Mouse (Mus musculus): ENCODE results near the gene Rbbp4. TPM values are rescaled to one million over a fixed set of nuclear protein-coding genes. Genes with fewer than 3 reads are reported as not detected.

Gene Rbbp4
- polyA plus RNA-seq, 2 experiments from 2014 or later, result 309 to 413 TPM

DNA sequence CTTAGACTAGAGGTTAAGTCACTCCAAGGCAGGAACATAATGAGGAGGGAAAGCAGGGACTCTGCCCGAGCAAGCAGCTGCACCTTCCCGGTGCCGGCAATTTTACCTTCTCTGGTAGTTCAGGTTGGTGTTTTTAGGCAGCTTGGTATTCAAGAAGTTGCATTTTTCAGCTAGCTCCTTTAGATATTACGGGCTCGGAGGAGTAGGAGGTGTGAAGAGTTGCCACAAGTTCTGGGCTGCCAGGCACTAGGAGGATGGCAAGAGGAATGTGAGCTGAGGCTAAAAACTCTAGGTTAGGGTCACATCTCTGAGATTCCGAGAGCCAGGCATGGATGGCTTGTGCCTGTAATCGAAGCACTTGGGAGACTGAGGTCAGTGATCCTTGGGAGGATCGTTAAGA, 45.5 kb downstream of the Rbbp4 start:
- no peak for ATAC-seq

DNA sequence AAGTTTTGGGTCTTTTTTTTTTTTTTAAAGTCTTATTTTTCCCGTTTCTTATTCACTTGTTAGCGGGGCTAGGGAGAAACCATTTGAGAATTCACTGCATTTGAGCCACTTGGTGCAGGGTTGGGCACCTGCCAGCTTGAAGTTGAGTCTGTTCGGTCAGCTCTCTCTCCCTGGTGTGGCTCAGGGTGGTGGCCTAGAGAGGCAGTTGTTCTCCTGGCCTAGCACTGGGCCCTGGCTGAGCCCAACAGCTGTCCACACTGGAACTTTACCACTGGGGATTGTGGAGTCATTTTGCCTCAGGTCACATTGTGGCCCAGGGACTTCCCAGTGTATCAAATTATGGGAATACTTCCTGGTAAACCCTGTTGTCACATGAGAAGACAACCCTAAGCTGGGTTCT, 47.1 kb downstream of the Rbbp4 start:
- ATAC-seq, result no peak

DNA sequence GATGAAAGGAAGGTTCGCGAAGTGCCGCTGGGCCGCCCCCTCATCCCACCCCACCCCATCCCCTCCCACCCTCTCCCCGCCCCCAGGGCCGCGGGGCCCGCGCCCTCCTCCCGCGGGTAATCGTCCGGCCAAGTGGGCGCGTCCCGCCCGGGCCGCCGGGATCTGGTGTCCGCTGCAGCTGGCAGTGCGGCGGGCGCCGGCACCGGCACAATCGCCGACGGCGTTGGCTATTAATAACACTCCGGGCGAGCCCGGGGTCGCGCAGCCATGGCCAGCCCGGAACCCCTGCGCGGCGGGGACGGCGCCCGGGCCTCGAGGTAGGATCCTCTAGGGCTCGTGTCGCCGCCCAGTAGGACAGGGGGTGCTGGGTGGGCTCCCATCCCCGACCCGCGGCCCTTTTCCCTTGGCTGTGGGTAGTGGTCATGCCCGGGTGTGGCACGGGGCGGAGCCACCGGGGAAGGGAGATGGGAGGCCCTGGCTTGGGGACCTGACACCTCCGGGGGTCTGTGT, 47.6 kb downstream of the Rbbp4 start, which contains the start of gene Sync:
Gene Sync (plus strand): TSS at position 146 of the 510 bp plus-strand sequence.
- ATAC-seq, result no peak

DNA sequence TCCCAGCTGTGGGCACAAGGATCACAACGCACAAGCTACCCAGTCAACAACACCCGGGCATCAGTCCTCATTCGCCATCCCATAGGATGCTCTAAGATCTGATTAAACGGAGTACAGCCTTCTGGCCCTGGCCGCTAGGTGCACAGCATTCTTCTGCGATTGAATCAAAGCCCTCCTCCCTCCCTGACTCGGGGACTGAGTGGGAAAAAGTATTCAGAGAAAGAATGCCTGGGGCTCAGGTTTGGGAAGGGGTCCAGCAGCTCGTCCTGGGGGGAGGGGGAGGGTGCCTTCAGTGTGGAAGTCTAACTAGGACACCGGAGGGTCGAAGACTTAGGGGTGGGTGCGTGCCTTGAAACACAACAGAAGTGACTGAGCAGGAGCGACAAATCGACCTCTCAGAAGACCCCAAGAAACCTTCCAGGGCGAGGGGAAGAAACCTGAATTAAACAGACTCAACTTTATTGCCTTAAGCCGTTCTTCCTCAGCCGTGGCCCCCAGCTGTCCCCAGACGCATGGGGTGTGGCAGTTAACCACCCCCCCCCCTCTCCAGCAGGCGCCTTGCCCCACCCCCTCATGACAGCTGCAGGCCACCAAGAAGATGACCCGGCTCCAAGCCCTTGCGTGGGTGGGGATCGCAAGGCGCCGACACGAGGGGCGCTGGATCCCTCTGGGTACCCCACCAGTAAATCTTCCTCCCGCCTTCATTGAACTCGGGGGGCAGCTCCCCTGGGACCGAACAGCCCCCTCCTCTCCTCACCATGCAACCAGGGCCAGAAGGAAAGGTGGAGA, 48.3 kb downstream of the Rbbp4 start:
- ATAC-seq, result no peak

DNA sequence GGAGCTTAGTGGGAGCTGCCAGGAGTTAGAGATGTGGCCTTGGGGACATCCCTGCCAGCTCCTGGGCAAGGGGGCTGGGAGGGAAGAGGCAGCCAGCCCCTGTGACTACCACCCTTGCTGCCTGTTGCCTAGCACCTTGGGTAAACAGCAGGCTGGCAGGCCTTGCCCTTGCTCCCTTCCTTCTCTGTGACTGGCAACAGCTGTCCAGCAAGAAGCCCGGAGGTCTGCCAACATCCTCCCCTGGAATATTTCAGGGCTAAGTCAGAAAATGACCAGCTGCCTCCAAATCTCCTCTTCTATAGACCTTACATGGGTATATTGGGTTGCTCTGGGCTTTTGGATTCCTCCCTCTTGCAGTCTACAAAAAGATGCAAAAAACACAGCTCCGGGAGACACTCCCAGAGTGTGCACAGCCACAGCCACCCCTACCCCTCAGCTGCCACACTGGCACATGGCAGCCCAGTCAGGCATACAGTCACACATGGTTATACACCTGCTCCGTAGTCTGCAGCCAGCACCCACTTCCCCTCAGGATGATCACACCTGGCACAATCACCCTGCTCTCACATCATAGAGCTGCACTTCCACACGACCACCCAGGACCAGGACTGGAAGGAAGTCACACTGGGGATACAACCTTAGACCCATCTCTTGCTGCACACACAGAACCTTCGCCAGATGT, 49.0 kb downstream of the Rbbp4 start:
- no peak for ATAC-seq

DNA sequence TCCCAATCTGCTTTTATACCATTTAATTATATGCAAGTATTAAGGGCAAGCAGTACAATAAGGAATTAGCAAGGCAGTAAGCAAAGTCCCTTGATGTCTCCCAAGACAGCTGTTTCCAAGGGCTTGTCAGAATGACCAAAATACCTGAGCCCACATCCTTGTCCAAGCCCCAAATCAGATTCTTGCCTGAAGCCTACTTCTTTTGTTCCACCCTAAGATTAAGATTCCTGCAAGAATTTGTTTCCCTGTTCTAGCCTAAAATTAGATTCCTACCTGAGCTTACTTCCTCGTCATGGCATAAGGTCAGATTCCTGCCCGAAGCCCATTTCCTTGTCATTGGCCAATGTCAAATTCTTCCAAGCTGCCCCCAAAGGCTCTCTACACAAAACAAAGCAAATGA, 50.5 kb downstream of the Rbbp4 start:
- no peak for ATAC-seq

DNA sequence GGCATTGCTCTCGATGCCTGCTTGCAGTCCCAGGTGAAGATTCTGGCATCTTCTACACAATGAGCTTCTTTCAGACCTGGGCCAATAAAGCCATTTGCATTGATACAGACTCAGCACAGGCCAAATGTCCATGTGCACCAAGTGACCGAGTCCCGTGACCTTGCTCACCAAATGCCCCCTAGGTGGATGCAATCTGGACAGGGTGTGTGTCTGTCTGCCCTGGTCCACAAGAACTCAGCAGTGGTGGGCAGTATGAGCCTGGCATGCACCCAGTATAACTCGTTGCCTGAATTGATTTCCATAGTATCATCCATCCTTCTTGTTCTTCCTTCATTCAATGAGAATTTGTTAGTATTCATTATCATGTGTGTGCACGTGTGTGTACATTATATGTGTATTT, 51.9 kb downstream of the Rbbp4 start:
- no peak for ATAC-seq

DNA sequence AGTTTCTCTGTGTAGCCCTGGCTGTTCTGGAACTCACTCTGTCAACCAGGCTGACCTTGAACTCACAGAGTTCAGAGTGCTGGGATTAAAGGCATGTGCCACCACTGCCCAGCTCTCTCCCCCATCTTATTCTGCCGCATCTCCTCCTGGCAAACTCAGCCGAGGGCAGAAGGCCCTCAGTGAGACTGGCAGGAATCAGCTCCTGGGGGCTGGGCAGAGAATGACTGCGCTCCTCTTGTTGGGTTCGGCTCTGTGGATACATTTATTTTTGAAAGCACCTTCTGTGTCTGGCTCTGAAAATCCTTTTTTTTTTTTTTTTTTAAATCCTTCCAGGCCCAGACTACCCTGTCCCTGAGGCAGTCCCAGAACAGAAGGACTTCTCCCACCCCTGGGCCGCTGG, 52.4 kb downstream of the Rbbp4 start:
- no peak for ATAC-seq

DNA sequence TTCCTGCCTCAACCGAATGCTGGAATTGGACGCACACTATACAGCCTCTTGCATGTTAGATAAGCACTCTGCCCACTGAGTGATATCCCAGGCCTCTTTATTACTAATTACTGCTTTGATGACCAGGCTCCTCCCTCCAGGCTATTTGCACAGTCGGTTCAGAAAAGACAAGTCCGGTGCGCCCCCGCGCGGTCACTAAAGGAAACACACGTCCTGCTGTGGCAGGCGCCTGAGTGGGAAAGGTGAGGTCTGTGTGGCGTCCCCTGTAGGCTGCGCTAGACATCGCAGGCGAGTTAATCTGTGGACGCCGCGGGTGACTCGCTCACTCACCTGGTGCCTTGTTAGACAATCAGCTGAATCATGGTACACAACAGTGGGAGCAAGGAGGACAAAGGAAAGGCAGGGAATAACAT, 58.7 kb downstream of the Rbbp4 start:
- ATAC-seq, result peak; percentile 70

DNA sequence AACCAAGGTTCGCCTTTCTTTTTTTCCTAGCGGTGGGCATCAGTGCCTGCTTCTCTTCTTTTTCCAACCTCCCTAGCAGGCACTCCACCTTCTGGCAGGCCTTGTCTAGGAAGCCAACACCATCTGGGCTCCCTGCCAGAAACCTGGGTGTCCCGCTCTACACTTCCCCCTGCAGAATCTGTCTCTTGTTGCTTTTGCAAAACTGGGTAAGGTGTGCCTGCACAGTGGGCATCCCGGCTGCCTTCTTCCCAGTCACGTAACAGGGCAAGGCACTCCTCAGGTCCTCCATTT, 62.5 kb downstream of the Rbbp4 start:
- ATAC-seq, result no peak

DNA sequence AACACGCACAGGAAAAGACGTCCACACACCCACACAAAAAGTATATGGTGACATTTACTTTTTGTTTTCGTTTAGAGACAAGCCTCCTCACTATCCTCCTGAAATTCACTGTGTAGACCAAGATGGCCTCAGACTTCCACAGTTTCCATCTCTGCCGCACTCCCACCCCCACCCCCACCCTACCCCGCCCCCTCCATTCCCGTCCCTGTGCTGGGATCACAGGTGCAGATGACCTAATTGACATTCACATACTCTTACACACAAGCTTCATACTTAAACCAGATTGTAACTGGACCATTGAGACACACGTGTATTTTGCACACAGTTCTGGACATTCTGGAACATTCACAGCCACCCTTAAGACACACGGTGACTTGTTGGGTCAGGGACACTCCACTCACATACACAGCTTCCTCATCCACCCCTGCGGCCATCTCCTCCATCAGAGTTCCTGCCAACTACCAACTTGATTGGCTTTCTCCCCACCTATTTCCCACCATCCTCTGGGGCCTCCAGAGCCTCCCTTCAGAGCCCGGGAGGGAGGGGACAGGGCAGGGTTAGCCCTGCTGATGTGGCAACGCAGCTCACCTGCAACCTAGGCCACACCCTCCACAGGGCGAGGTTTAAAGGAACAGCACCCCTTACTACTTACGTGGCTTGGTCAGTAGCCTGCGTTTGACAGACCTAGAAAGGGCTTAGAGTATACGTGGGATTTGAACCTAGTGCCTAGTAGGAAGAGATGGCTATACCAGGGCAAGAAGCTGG, 63.0 kb downstream of the Rbbp4 start:
- ATAC-seq, result peak; percentile 67

DNA sequence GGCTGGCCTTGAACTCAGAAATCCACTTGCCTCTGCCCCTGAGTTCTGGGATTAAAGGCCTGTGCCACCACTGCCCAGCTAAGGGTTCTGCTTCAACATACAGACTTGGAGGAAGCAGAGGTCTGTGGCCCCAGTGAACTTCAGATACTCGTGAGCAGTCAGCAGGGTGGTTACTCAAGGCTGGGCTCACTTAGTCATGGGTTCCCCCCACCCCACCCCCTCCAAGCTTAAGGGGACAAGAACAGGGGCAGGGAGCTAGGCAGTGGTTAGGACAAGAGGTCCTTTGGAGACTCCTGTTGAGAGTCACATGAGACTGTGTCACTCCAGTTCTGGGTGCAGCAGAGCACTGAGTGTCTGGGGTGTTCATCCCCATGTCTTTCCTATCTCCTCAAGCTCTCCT, 66.5 kb downstream of the Rbbp4 start:
- no peak for ATAC-seq

DNA sequence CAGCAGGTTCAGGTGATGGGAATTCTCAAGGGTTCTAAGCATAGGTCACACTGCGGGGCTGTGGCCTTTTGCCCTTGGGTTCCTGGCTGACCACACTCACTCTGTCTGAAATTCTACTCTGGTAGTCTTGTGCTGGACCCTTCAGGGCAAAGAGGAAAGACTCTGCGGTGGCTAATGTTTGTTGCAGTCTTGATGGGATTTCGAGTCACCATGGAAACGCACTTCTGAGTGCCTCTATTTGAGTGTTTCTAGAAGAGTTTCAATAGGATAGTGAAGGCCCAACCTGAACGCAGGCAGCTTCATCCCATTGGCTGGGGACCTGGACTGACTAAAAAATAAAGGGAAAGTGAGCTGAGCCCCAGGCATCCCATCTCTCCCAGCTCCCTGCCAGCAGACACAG, 68.3 kb downstream of the Rbbp4 start:
- ATAC-seq, result no peak

DNA sequence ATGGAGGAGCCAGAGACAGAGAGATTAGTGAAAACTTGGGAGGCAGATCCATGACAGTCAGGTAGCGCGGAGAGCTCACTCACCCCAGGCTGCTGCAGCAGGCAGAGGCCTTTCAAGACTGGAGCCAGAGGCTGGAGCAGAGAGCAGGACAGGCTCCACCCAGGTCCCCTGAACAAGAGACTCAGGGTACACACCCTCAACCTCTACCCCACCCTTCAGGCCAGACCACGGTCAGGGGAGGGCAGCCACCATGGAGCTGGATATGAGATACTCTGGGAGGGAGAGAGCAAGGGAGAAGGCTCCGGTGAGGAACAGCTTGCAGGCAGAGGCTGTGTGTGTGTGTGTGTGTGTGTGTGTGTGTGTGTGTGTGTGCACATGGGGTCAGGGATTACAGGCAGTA, 69.0 kb downstream of the Rbbp4 start:
- no peak for ATAC-seq

DNA sequence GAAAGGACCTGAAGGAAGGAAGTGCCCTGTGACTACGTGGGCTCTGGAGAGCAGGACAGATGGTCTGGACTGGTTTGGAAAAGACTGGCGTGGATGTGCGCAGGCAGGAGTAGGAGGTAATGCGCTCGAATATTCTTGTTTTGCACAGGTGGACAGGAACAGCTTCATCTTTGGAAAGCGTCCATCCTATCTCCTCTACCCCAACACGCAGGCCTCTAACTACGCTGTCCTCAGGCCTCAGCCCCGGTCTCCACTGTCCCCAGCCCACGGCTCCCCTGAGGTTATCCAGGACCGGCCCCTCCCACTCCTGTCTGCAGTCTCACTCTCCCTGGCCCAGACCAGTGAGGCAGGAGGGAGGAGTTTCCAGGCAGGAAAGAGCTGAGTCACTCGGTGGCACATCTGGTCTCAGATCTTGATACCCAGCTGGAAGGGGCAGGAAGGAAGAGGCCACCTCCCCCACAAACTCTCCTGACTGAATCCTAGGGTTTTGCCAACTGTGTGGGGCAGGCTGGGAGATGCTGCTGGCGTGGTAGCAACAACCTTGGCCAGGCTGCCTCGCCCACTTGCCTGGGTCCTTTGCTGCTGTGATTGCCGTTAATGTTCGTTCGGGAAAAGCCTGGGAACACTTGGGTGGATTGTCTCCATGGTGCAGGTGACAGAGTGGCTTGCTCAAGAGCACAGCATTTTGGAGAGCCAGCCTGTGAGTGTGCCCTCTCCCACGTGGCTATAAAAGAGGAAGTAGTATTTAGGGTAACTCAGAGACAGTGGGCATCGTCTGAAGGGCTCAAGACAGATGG, 71.7 kb downstream of the Rbbp4 start:
- ATAC-seq, result peak; percentile 40

DNA sequence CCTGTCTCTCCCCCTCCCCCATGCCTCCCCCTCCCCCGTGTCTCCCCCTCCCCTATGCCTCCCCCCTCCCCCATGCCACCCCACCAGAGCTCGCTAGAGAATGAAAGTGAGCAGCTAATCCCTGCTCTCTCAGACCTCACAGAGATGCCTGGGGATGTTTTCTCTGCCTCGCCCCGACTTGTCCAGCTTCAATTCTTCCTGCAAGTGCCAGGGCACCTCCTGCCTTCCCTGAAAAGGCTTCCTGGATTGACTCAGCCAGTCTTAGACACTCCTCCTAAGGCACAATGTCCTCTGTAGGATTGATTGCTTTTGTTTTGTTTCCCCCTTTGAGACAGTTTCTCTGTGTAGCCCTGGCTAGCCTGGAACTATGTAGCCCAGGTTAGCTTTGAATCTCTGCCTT, 74.0 kb downstream of the Rbbp4 start, which contains the start of gene C77080:
Gene C77080 (minus strand): TSS at position 209 of the 400 bp plus-strand sequence.
- ATAC-seq, result no peak

DNA sequence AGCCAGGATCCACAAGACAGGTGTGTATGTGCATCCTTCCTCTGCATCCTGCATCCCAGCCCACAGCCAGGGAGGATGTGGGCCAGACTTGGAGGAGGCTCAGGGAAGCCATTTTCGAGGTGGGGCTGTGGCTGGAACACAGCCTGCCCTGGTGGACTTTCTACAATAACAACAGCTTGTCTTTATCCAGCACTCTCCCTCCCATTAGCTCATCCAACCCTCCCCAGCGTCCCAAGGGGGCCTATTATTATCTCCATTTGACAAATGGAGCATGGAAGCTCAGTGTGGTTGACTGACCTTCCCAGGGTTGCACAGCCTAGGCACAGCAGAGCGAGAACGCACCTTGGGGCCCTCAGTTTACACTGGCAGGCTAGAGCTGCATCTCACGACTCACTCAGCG, 74.5 kb downstream of the Rbbp4 start:
- ATAC-seq, result no peak

DNA sequence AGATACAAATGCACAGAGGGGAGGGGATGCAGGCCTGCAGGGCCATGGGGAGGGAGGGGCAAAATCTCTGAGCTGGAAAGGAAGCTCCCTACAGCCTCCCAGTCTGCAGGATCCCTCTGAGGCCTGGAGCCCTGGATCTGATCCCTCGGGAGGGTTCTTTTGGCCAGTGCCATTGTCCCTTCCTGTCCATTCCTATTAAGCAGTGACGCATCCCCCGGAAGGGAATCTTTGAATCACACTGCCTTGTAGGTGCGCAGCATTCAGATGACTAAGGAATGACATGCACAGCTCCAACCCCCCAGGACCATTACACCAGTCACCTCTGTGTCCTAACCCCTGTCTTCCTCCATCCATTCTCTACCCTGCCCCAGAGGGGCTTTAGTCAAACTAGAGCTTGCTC, 76.1 kb downstream of the Rbbp4 start:
- no peak for ATAC-seq
